Mouse (Mus musculus) liver, embryonic 14.5 days (tissue): Measurements from ENCODE around the gene Psapl1. TPM values are rescaled to one million over a fixed set of nuclear protein-coding genes. Genes with fewer than 3 reads are reported as not detected.
"Not testable (repeated sequence)": the region's sequence is repeated elsewhere in the genome, so short reads cannot be mapped to it uniquely, and the experiment has no call there.

Source experiments
- ATAC-seq: fragments of 200-750 bp; cut with Nextera tagmentation; 2 replicates; pipeline ENCODE4 v1.8.0; 2017; ENCODE audit warnings: moderate number of reproducible peaks, mild to moderate bottlenecking, moderate library complexity; ENCODE audit not compliant: insufficient read depth
- DNase-seq, 3 experiments: peaks; one replicate each; pipeline ENCODE4 v3.0.0-alpha.2; 2012 to 2013; ENCODE audit warnings: low read depth in 3 of 3, low spot score in 3 of 3
- H3K27ac ChIP-seq: fragments of 300-500 bp; sonication (generic); 2 replicates; pipeline ENCODE4 v1.5.1; 2014; ENCODE audit warnings: moderate library complexity, mild to moderate bottlenecking, control low read depth, inconsistent platforms
- H3K27me3 ChIP-seq: fragments of 300-500 bp; sonication (generic); 2 replicates; pipeline ENCODE4 v1.6.1; 2014; ENCODE audit warnings: mild to moderate bottlenecking, low read length, moderate library complexity; ENCODE audit not compliant: control insufficient read depth, insufficient read depth
- H3K36me3 ChIP-seq: fragments of 300-500 bp; sonication (generic); replicated peaks from 2 replicates; pipeline ENCODE4 v1.6.1; 2014; ENCODE audit warnings: low read depth; ENCODE audit not compliant: control insufficient read depth, insufficient read depth
- H3K4me1 ChIP-seq, 2 experiments: fragments of 200-500 bp in 1 of 2; fragments of 300-500 bp in 1 of 2; sonication (generic) in 1 of 2; replicated peaks; 2 replicates each; pipeline ENCODE4 v1.6.1; 2012 to 2014; ENCODE audit warnings: antibody characterized with exemption in 1 of 2, inconsistent platforms in 1 of 2, low read length in 1 of 2; ENCODE audit not compliant: control insufficient read depth in 2 of 2, insufficient read depth in 2 of 2
- H3K4me2 ChIP-seq: fragments of 300-500 bp; sonication (generic); 2 replicates; pipeline ENCODE4 v1.6.1; 2014; ENCODE audit warnings: low read depth, mild to moderate bottlenecking, control low read depth, moderate library complexity
- H3K4me3 ChIP-seq, 2 experiments: fragments of 200-500 bp in 1 of 2; fragments of 300-500 bp in 1 of 2; sonication (generic) in 1 of 2; 2 replicates each; pipeline ENCODE4 v1.5.1; 2012 to 2014; ENCODE audit warnings: low read depth in 2 of 2, low read length in 2 of 2, mild to moderate bottlenecking in 2 of 2, control low read depth in 1 of 2, inconsistent platforms in 1 of 2, moderate library complexity in 1 of 2; ENCODE audit not compliant: insufficient read depth in 1 of 2
- H3K9ac ChIP-seq: fragments of 300-500 bp; sonication (generic); replicated peaks from 2 replicates; pipeline ENCODE4 v1.6.1; 2014; ENCODE audit warnings: mild to moderate bottlenecking, control low read depth, moderate library complexity
- H3K9me3 ChIP-seq: fragments of 300-500 bp; sonication (generic); 2 replicates; pipeline ENCODE4 v1.6.1; 2016; ENCODE audit warnings: low read length, mixed read lengths; ENCODE audit not compliant: control insufficient read depth
- CTCF ChIP-seq: IDR thresholded peaks from 2 replicates; pipeline ENCODE4 v1.5.1; 2016; ENCODE audit warnings: antibody characterized with exemption, low read depth, control low read depth
- EP300 ChIP-seq: IDR thresholded peaks from 2 replicates; pipeline ENCODE4 v1.6.1; 2016; ENCODE audit warnings: antibody characterized with exemption, low read depth
- WGBS: fragments of 180-500 bp; shearing (Covaris S2); extraction: QIAGEN DNeasy Blood & Tissue Kit; methylation state at CpG from one replicate; pipeline ENCODE4 v1.1.7; 2014; ENCODE audit not compliant: insufficient replicate concordance; 5-methylcytosine and 5-hydroxymethylcytosine counted together
- polyA plus RNA-seq, 2 experiments: library from polyadenylated mRNA; depleted of rRNA in 1 of 2; stranded (reverse) in 1 of 2; unstranded in 1 of 2; fragments of >200 nt; fragmentation: Nextera tagmentation in 1 of 2; extraction: Ambion mirVana in 1 of 2; gene quantifications; 2 replicates each; pipeline versions ENCODE4 v1.2.1 to v1.2.3; 2012 to 2014

The Psapl1 gene
- polyA plus RNA-seq, 2 experiments: not detected

- WGBS: 64% methylated on average over 9 of the region's 9 CpGs
- H3K9me3 ChIP-seq: no peaks in the 10 kb centered on the region
- H3K4me2 ChIP-seq: no peak overlapping the region
- no peak overlapping the region for H3K9ac ChIP-seq
- no peak overlapping the region for H3K4me3 ChIP-seq
- ATAC-seq (no peak), DNase-seq (no peak)
- no peaks in the 10 kb centered on the region for H3K27me3 ChIP-seq
- TF ChIP-seq EP300: no peak
- TF ChIP-seq CTCF: no peak
- no peaks in the 10 kb centered on the region for H3K4me1 ChIP-seq
- no peak overlapping the region for H3K27ac ChIP-seq
- no peaks in the 10 kb centered on the region for H3K36me3 ChIP-seq
Observed at GRCm38 (mm10) chr5:36230301-36230780, 26.5 kb downstream of the Psapl1 start.

GRCm38 (mm10) chr5:36237526-36237925, 33.7 kb downstream of the Psapl1 start:
- not testable (repeated sequence) for ATAC-seq, H3K27me3 ChIP-seq, H3K4me1 ChIP-seq, H3K9me3 ChIP-seq, H3K36me3 ChIP-seq, H3K9ac ChIP-seq, H3K4me2 ChIP-seq, H3K27ac ChIP-seq, H3K4me3 ChIP-seq, DNase-seq
- 74% methylated on average over 8 of the region's 10 CpGs for WGBS

GRCm38 (mm10) chr5:36248022-36248421, 44.2 kb downstream of the Psapl1 start:
- Histone ChIP-seq H3K27ac (no peak overlapping the region), H3K36me3 (no peaks in the 10 kb centered on the region), H3K9ac (no peak overlapping the region), H3K27me3 (no peaks in the 10 kb centered on the region), H3K4me3 (no peak overlapping the region), H3K4me1 (no peaks in the 10 kb centered on the region), H3K4me2 (no peak overlapping the region), H3K9me3 (no peaks in the 10 kb centered on the region)
- TF ChIP-seq CTCF: no peak
- no peak for TF ChIP-seq EP300
- DNase-seq: no peak
- WGBS: 51% methylated on average over 3 of the region's 3 CpGs
- ATAC-seq: no peak

- ATAC-seq: no peak
- 67% methylated on average over 17 of the region's 17 CpGs for WGBS
Observed at GRCm38 (mm10) chr5:36252746-36253504, 49.1 kb downstream of the Psapl1 start.

GRCm38 (mm10) chr5:36254642-36255516, 51.1 kb downstream of the Psapl1 start:
- 67% methylated on average over 18 of the region's 18 CpGs for WGBS
- Histone ChIP-seq H3K4me1 (0 out of 4 replicates have a peak, but pooled peaks cover 0 to 2% of the 10 kb centered on the region in 2 experiments), H3K36me3 (no peaks in the 10 kb centered on the region), H3K9me3 (no peaks in the 10 kb centered on the region), H3K4me3 (no peak overlapping the region), H3K27ac (no peak overlapping the region), H3K27me3 (no peaks in the 10 kb centered on the region), H3K9ac (no peak overlapping the region), H3K4me2 (no peak overlapping the region)
- TF ChIP-seq CTCF (no peak), EP300 (no peak)
- no peak for DNase-seq
- no peak for ATAC-seq

More at GRCm38 (mm10) chr5:36252746-36253504, 49.1 kb downstream of the Psapl1 start:
- Histone ChIP-seq H3K4me3 (no peak overlapping the region), H3K9me3 (no peaks in the 10 kb centered on the region), H3K36me3 (no peaks in the 10 kb centered on the region), H3K4me2 (no peak overlapping the region), H3K9ac (no peak overlapping the region), H3K4me1 (no peaks in the 10 kb centered on the region), H3K27ac (no peak overlapping the region), H3K27me3 (no peaks in the 10 kb centered on the region)
- DNase-seq: no peak
- TF ChIP-seq EP300 (no peak), CTCF (no peak)

Other genes with a start within 250 kb of the Psapl1 start
- gene Sorcs2, start 194.1 kb downstream of the Psapl1 start, polyA plus RNA-seq (2012; rRNA removed): 0.33 and 0.42 TPM in 2 replicates
- gene Sorcs2, start 194.1 kb downstream of the Psapl1 start, polyA plus RNA-seq (2014; fragmentation: Nextera tagmentation; extraction: Ambion mirVana): 0.17 and 0.25 TPM in 2 replicates